Mouse (Mus musculus) embryonic facial prominence, embryonic 11.5 days (tissue): Measurements from ENCODE around the gene Psmd6. TPM values are rescaled to one million over a fixed set of nuclear protein-coding genes. Genes with fewer than 3 reads are reported as not detected.

Experiments used
- ATAC-seq: fragments of 200-750 bp; cut with Nextera tagmentation; replicated peaks from 2 replicates; pipeline ENCODE4 v1.8.0; 2017; ENCODE audit warnings: low read depth; ENCODE audit not compliant: insufficient number of reproducible peaks, low FRiP score, low TSS enrichment
- DNase-seq: peaks from one replicate; pipeline ENCODE4 v3.0.0-alpha.2; 2015; ENCODE audit warnings: low spot score
- H3K27ac ChIP-seq: fragments of 300-500 bp; sonication (generic); replicated peaks from 2 replicates; pipeline ENCODE4 v1.5.1; 2014; ENCODE audit warnings: mild to moderate bottlenecking, low read depth, low read length, control low read depth
- H3K27me3 ChIP-seq: fragments of 300-500 bp; sonication (generic); 2 replicates; pipeline ENCODE4 v1.6.1; 2014; ENCODE audit warnings: mild to moderate bottlenecking, low read length, moderate library complexity, mixed read lengths; ENCODE audit not compliant: control insufficient read depth, insufficient read depth
- H3K36me3 ChIP-seq: fragments of 300-500 bp; sonication (generic); replicated peaks from 2 replicates; pipeline ENCODE4 v1.6.1; 2014; ENCODE audit warnings: low read depth, mild to moderate bottlenecking, low read length, moderate library complexity, mixed read lengths; ENCODE audit not compliant: control insufficient read depth, insufficient read depth
- H3K4me1 ChIP-seq: fragments of 300-500 bp; sonication (generic); 2 replicates; pipeline ENCODE4 v1.6.1; 2014; ENCODE audit warnings: low read length, mixed read lengths; ENCODE audit not compliant: control insufficient read depth, insufficient read depth
- H3K4me2 ChIP-seq: fragments of 300-500 bp; sonication (generic); 2 replicates; pipeline ENCODE4 v1.6.1; 2014; ENCODE audit warnings: low read depth, mild to moderate bottlenecking, control low read depth, low read length, moderate library complexity
- H3K4me3 ChIP-seq: fragments of 300-500 bp; sonication (generic); 2 replicates; pipeline ENCODE4 v1.5.1; 2014; ENCODE audit warnings: low read depth, low read length, control low read depth
- H3K9ac ChIP-seq: fragments of 300-500 bp; sonication (generic); replicated peaks from 2 replicates; pipeline ENCODE4 v1.6.1; 2014; ENCODE audit warnings: mild to moderate bottlenecking, control low read depth, low read length
- H3K9me3 ChIP-seq: fragments of 300-500 bp; sonication (generic); replicated peaks from 2 replicates; pipeline ENCODE4 v1.6.1; 2016; ENCODE audit warnings: mild to moderate bottlenecking, low read length, inconsistent platforms, mixed read lengths; ENCODE audit not compliant: control insufficient read depth
- WGBS: fragments of 180-500 bp; shearing (Covaris S2); extraction: QIAGEN DNeasy Blood & Tissue Kit; methylation state at CpG from one replicate; pipeline ENCODE4 v1.1.7; 2014; 5-methylcytosine and 5-hydroxymethylcytosine counted together
- polyA plus RNA-seq: library from polyadenylated mRNA; unstranded; fragments of >200 nt; fragmentation: Nextera tagmentation; extraction: Ambion mirVana; gene quantifications from 2 replicates; pipeline ENCODE4 v1.2.1, GENCODE M21; 2014

Gene Psmd6
- polyA plus RNA-seq, 1 experiment from 2014 or later: 323 TPM

GRCm38 (mm10) chr14:14070541-14071315, 50.1 kb downstream of the Psmd6 start:
- Histone ChIP-seq H3K4me3 (no peak overlapping the region), H3K36me3 (no peaks in the 10 kb centered on the region), H3K4me1 (no peaks in the 10 kb centered on the region), H3K27me3 (no peaks in the 10 kb centered on the region), H3K9ac (no peak overlapping the region), H3K4me2 (no peak overlapping the region), H3K27ac (no peak overlapping the region), H3K9me3 (no peaks in the 10 kb centered on the region)
- peak; percentile 14 for DNase-seq
- 27% methylated on average over 6 of the region's 6 CpGs for WGBS
- 0 out of 2 replicates have a peak, but pooled peaks have one; percentile 69 for ATAC-seq

DNA sequence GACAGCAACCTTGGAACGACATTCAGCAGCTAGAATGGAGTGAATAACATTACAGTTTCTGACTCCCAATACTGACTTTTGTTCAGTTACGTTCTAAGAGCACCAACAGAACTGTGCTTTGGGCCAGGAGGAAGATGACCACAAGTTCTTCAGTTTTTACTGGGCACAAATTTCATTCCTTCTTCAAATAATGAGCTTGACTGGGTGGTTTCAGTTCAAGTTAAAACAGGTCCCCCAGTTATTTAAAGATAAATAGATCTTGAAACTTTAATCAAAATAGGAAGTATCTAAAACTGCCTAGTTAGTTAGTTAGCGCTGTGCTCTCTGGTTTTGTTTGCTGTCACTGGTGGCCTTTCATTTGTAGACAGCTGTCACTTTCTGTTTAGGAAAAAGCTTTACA, 52.2 kb downstream of the Psmd6 start:
- H3K27me3 ChIP-seq: no peaks in the 10 kb centered on the region
- H3K4me2 ChIP-seq: no peak overlapping the region
- 44% methylated on average over 3 of the region's 3 CpGs for WGBS
- H3K4me3 ChIP-seq: no peak overlapping the region
- no peaks in the 10 kb centered on the region for H3K9me3 ChIP-seq
- 0 out of 2 replicates have a peak, but pooled peaks cover 2% of the 10 kb centered on the region for H3K4me1 ChIP-seq
- DNase-seq (no peak), ATAC-seq (no peak)
- H3K27ac ChIP-seq: no peak overlapping the region
- no peak overlapping the region for H3K9ac ChIP-seq
- no peaks in the 10 kb centered on the region for H3K36me3 ChIP-seq

DNA sequence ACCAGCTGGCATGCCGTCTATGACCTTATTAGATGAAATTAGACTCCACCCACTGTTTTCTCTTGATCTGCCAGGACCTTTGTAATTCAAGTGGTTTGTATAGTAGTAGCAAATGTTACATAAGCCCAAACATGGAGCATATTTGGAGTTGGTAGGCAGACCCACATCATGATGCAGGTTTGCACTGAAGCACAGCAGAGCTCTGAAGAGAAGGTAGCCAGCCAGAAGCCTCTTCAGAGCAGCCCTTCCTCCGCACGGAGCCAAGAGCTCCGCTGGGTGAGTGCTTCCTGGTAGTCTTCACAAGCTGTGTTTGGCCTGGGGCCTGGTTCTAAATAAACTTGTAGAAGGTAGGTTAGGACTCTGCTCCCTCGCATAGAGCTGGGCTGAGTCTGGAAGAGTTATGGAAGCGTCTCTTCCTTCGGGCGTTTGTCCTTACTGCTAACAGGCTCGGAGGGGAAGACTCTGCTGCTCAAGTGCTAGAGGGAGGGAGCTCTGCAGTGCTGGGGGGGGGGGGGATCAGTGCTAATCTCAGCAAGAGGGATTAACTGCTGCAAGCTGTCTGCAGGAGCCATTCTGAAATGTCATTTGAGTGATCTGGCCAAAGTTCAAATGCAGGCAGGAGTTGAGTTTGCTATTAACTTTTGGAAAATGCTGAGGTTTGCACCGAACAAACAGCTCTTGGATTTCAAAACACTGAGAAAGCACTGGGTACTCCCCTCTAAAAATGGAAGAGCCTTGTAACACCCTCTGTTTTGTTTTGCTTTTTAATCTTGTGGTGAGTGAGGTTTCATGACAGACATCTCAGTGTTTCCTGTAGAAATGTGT, 52.9 kb downstream of the Psmd6 start:
- DNase-seq (peak; percentile 43), ATAC-seq (peak; percentile 19)
- H3K4me2 ChIP-seq: no peak overlapping the region
- no peaks in the 10 kb centered on the region for H3K9me3 ChIP-seq
- no peak overlapping the region for H3K9ac ChIP-seq
- H3K27ac ChIP-seq: no peak overlapping the region
- no peaks in the 10 kb centered on the region for H3K36me3 ChIP-seq
- 10% methylated on average over 10 of the region's 10 CpGs for WGBS
- H3K4me3 ChIP-seq: no peak overlapping the region
- no peaks in the 10 kb centered on the region for H3K27me3 ChIP-seq
- H3K4me1 ChIP-seq: 0 out of 2 replicates have a peak, but pooled peaks cover 2% of the 10 kb centered on the region

GRCm38 (mm10) chr14:14066241-14066640, 54.5 kb downstream of the Psmd6 start:
- H3K4me2 ChIP-seq: no peak overlapping the region
- no peaks in the 10 kb centered on the region for H3K27me3 ChIP-seq
- 0 out of 2 replicates have a peak, but pooled peaks cover 2% of the 10 kb centered on the region for H3K4me1 ChIP-seq
- 76% methylated on average over 6 of the region's 6 CpGs for whole genome bisulfite sequencing
- H3K9me3 ChIP-seq: no peaks in the 10 kb centered on the region
- H3K4me3 ChIP-seq: no peak overlapping the region
- no peak for ATAC-seq
- no peaks in the 10 kb centered on the region for H3K36me3 ChIP-seq
- H3K9ac ChIP-seq: no peak overlapping the region
- DNase-seq: no peak
- no peak overlapping the region for H3K27ac ChIP-seq

DNA sequence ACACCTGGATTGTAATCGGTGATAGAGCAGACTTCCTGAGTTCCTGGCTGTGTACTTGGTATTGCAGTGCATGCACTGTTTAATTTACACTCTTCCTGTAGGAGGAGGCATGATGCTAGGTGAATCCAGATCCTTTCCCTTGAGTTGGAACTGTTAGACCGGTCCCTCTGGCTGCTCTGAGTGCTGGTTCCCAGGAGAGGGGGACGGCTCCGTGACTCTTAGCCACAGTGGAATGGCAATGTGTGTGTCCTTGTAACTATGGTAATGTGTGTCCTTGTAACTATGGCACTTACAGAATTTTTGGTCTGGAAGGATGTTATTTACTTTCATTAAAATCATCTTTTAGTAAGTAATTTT, 55.7 kb downstream of the Psmd6 start:
- WGBS: 27% methylated on average over 4 of the region's 4 CpGs
- Histone ChIP-seq H3K36me3 (no peaks in the 10 kb centered on the region), H3K9me3 (no peaks in the 10 kb centered on the region), H3K4me3 (no peak overlapping the region), H3K27me3 (no peaks in the 10 kb centered on the region), H3K4me1 (0 out of 2 replicates have a peak, but pooled peaks cover 2% of the 10 kb centered on the region), H3K9ac (no peak overlapping the region), H3K4me2 (no peak overlapping the region), H3K27ac (peak overlapping the region; percentile 28; the same call in 1 of the 2 replicates)
- ATAC-seq: peak; percentile 46
- peak; percentile 15 for DNase-seq

DNA sequence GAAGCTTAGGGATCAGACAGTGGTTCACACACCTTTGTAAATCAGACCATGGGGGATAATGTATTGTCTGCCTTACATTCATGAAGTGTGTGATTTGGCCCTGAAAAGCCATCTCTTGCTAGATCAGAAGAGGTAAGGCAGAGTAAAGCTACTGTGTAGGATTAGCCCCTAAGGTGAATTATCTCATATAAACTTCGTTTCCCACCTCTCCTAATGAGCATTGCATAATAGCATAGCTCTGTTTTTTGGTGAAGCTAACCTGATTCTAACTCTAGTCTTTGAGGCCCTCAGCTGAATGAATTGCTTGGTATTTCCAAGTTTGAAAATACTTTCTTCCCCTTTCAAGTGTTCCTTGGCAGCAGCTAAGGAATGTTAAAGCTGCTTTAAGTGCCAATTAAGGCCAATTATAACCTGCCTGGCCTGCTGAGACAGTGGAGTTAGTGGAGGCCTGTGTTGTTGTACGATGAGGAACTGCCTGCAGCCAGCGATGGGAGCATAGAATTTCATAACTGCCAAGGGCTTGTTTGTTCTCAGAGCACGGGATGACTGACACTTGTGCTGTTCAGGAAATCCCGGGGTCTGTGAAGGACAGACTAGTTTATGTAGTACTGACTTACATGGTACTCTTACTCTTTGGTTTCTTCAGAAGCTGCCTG, 56.2 kb downstream of the Psmd6 start:
- no peak overlapping the region for H3K9ac ChIP-seq
- no peaks in the 10 kb centered on the region for H3K27me3 ChIP-seq
- H3K4me3 ChIP-seq: no peak overlapping the region
- no peak overlapping the region for H3K4me2 ChIP-seq
- no peaks in the 10 kb centered on the region for H3K36me3 ChIP-seq
- peak; percentile 54 for ATAC-seq
- WGBS: 14% methylated on average over 5 of the region's 5 CpGs
- peak; percentile 58 for DNase-seq
- peak overlapping the region; percentile 28; the same call in 1 of the 2 replicates for H3K27ac ChIP-seq
- H3K4me1 ChIP-seq: 0 out of 2 replicates have a peak, but pooled peaks cover 2% of the 10 kb centered on the region
- no peaks in the 10 kb centered on the region for H3K9me3 ChIP-seq

GRCm38 (mm10) chr14:14063382-14063781, 57.4 kb downstream of the Psmd6 start:
- H3K36me3 ChIP-seq: no peaks in the 10 kb centered on the region
- no peak overlapping the region for H3K27ac ChIP-seq
- no peak overlapping the region for H3K9ac ChIP-seq
- WGBS: 55% methylated on average over 5 of the region's 5 CpGs
- H3K4me2 ChIP-seq: no peak overlapping the region
- ATAC-seq: no peak
- no peak overlapping the region for H3K4me3 ChIP-seq
- no peak for DNase-seq
- H3K9me3 ChIP-seq: no peaks in the 10 kb centered on the region
- H3K4me1 ChIP-seq: 0 out of 2 replicates have a peak, but pooled peaks cover 2% of the 10 kb centered on the region
- H3K27me3 ChIP-seq: no peaks in the 10 kb centered on the region
